Mouse (Mus musculus) heart, adult 9 months (tissue): ENCODE results near the gene D430041D05Rik.

Experiments used
- DNase-seq, 2 experiments: peaks; one replicate each; pipeline ENCODE4 v3.0.0; 2022; ENCODE audit warnings: low spot score in 2 of 2

The D430041D05Rik gene

GRCm38 (mm10) chr2:104150608-104151397, 260.0 kb downstream of the D430041D05Rik start:
- DNase-seq: no peak

GRCm38 (mm10) chr2:104147910-104148561, 262.8 kb downstream of the D430041D05Rik start:
- no peak for DNase-seq

GRCm38 (mm10) chr2:104145983-104146382, 264.8 kb downstream of the D430041D05Rik start:
- DNase-seq: no peak

- DNase-seq: no peak
Observed at GRCm38 (mm10) chr2:104144004-104144403, 266.8 kb downstream of the D430041D05Rik start.

- no peak for DNase-seq
Observed at GRCm38 (mm10) chr2:104142140-104142539, 268.7 kb downstream of the D430041D05Rik start.

- DNase-seq: no peak
Observed at GRCm38 (mm10) chr2:104135920-104136319, 274.9 kb downstream of the D430041D05Rik start.

- DNase-seq: peak in 1 of 2 experiments; percentile 59
Observed at GRCm38 (mm10) chr2:104134150-104135056, 276.4 kb downstream of the D430041D05Rik start.

GRCm38 (mm10) chr2:104133042-104133810, 277.6 kb downstream of the D430041D05Rik start:
- no peak for DNase-seq

GRCm38 (mm10) chr2:104132266-104132859, 278.4 kb downstream of the D430041D05Rik start:
- no peak for DNase-seq

GRCm38 (mm10) chr2:104130969-104131368, 279.8 kb downstream of the D430041D05Rik start:
- DNase-seq: no peak

- no peak for DNase-seq
Observed at GRCm38 (mm10) chr2:104130165-104130564, 280.6 kb downstream of the D430041D05Rik start.

GRCm38 (mm10) chr2:104128803-104129531, 281.8 kb downstream of the D430041D05Rik start:
- DNase-seq: no peak

- no peak for DNase-seq
Observed at GRCm38 (mm10) chr2:104124071-104124470, 286.7 kb downstream of the D430041D05Rik start.

GRCm38 (mm10) chr2:104123540-104123939, 287.3 kb downstream of the D430041D05Rik start:
- no peak for DNase-seq

- DNase-seq: peak; percentile 87 to 95
Observed at GRCm38 (mm10) chr2:104122505-104123378, 288.1 kb downstream of the D430041D05Rik start, which contains the start of gene A930018P22Rik. Gene A930018P22Rik, plus strand, starts transcription at chr2:104122769.

GRCm38 (mm10) chr2:104121681-104122504, 288.9 kb downstream of the D430041D05Rik start:
- peak; percentile 32 to 45 for DNase-seq

GRCm38 (mm10) chr2:104120312-104120711, 290.5 kb downstream of the D430041D05Rik start:
- DNase-seq: peak in 1 of 2 experiments; percentile 42

- no peak for DNase-seq
Observed at GRCm38 (mm10) chr2:104119097-104119496, 291.7 kb downstream of the D430041D05Rik start.
